Mouse (Mus musculus): ENCODE measurements around the gene Man2a1. TPM values are rescaled to one million over a fixed set of nuclear protein-coding genes. Genes with fewer than 3 reads are reported as not detected.

Gene Man2a1
- polyA plus RNA-seq, 1 experiment, result 12.5 TPM

GRCm38 (mm10) chr17:64615420-64615819 lies 14.9 kb downstream of the Man2a1 start:
- no peaks in the 10 kb centered on the region for H3K27me3 ChIP-seq (ENCODE audit: control insufficient read depth, insufficient read depth, insufficient read length)
- TF ChIP-seq USF1 (IDR thresholded peaks at IDR 0.05; ENCODE audit: low read depth) (no peak), CEBPB (IDR thresholded peaks at IDR 0.05; ENCODE audit: low read depth) (no peak), FOSL1 (IDR thresholded peaks at IDR 0.05; ENCODE audit: insufficient read depth, low read length, poor library complexity, severe bottlenecking) (no peak), CTCF (IDR thresholded peaks at IDR 0.05; ENCODE audit: control insufficient read depth, insufficient read depth, insufficient read length) (no peak), MAX (IDR thresholded peaks at IDR 0.05) (no peak), MYOD1 (IDR thresholded peaks at IDR 0.05; ENCODE audit: control insufficient read depth, insufficient read length, low read depth) (no peak), MYOG (IDR thresholded peaks at IDR 0.05; ENCODE audit: control insufficient read depth, extremely low read depth, insufficient read length) (no peak)
- H3K79me2 ChIP-seq (ENCODE audit: control insufficient read depth, insufficient read depth), result peaks cover 84% of the 10 kb centered on the region
- H3K4me3 ChIP-seq (ENCODE audit: insufficient read depth, poor library complexity, severe bottlenecking), result no peak overlapping the region
- peaks cover 41% of the 10 kb centered on the region for H3K79me3 ChIP-seq (ENCODE audit: low read depth)
- peaks cover 24% of the 10 kb centered on the region for H3K36me3 ChIP-seq (ENCODE audit: control insufficient read depth, insufficient read depth)
- no peak overlapping the region for H3ac ChIP-seq (ENCODE audit: control insufficient read depth, insufficient read length, low read depth)

DNA sequence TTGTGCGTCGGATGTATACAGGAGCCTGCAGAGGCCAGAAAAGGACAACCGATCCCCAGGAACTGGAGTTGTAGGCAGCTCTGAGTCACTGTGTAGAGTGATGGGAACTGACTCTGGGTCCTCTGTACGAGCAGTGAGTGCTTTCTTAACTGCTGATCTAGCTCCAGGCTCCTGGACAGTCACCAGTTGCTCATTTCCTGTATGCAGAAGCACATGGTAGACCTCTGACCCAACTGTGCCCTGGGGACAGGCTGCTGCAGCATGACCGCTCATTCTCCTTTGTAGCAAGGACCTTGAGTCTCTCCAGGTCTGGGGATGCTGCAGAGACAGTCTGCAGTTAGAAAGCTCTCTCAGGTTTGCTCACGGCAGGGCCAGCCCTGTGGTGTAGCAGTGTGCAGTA lies 15.7 kb downstream of the Man2a1 start:
- H3K79me3 ChIP-seq (ENCODE audit: low read depth), result peaks cover 36% of the 10 kb centered on the region
- H3K79me2 ChIP-seq (ENCODE audit: control insufficient read depth, insufficient read depth), result peaks cover 83% of the 10 kb centered on the region
- no peak overlapping the region for H3K4me3 ChIP-seq (ENCODE audit: insufficient read depth, poor library complexity, severe bottlenecking)
- peaks cover 19% of the 10 kb centered on the region for H3K36me3 ChIP-seq (ENCODE audit: control insufficient read depth, insufficient read depth)
- no peaks in the 10 kb centered on the region for H3K27me3 ChIP-seq (ENCODE audit: control insufficient read depth, insufficient read depth, insufficient read length)
- TF ChIP-seq FOSL1 (IDR thresholded peaks at IDR 0.05; ENCODE audit: insufficient read depth, low read length, poor library complexity, severe bottlenecking) (no peak), MAX (IDR thresholded peaks at IDR 0.05) (peak; percentile 72), MYOD1 (IDR thresholded peaks at IDR 0.05; ENCODE audit: control insufficient read depth, insufficient read length, low read depth) (peak; percentile 29), MYOG (IDR thresholded peaks at IDR 0.05; ENCODE audit: control insufficient read depth, extremely low read depth, insufficient read length) (no peak), CEBPB (IDR thresholded peaks at IDR 0.05; ENCODE audit: low read depth) (no peak), USF1 (IDR thresholded peaks at IDR 0.05; ENCODE audit: low read depth) (no peak), CTCF (IDR thresholded peaks at IDR 0.05; ENCODE audit: control insufficient read depth, insufficient read depth, insufficient read length) (no peak)
- H3ac ChIP-seq (ENCODE audit: control insufficient read depth, insufficient read length, low read depth), result no peak overlapping the region

DNA sequence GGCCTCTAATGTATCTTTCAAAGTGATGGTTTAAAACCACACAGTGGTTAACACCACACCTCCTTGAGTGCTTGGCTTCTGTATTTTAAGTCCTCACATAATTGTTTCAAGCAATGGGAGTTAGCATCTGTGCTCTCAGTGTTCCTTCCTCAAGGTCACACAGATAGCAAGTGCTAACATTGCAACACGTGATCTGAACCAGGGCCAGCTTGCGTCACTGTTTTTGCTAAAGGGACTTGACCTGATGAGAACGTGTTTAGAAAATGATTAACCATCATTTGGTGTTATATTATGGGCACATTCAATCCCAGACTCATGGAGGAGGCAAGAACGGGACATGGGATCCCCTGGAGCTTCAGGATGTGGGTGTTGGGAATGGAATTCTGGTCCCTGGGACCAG lies 17.3 kb downstream of the Man2a1 start:
- Histone ChIP-seq H3ac (ENCODE audit: control insufficient read depth, insufficient read length, low read depth) (no peak overlapping the region), H3K36me3 (ENCODE audit: control insufficient read depth, insufficient read depth) (peaks cover 15% of the 10 kb centered on the region), H3K4me3 (ENCODE audit: insufficient read depth, poor library complexity, severe bottlenecking) (no peak overlapping the region), H3K79me3 (ENCODE audit: low read depth) (peaks cover 38% of the 10 kb centered on the region), H3K27me3 (ENCODE audit: control insufficient read depth, insufficient read depth, insufficient read length) (no peaks in the 10 kb centered on the region), H3K79me2 (ENCODE audit: control insufficient read depth, insufficient read depth) (peaks cover 85% of the 10 kb centered on the region)
- TF ChIP-seq CEBPB (IDR thresholded peaks at IDR 0.05; ENCODE audit: low read depth), result no peak
- TF ChIP-seq CTCF (IDR thresholded peaks at IDR 0.05; ENCODE audit: control insufficient read depth, insufficient read depth, insufficient read length), result no peak
- TF ChIP-seq MYOG (IDR thresholded peaks at IDR 0.05; ENCODE audit: control insufficient read depth, extremely low read depth, insufficient read length), result no peak
- no peak for TF ChIP-seq MAX (IDR thresholded peaks at IDR 0.05)
- no peak for TF ChIP-seq USF1 (IDR thresholded peaks at IDR 0.05; ENCODE audit: low read depth)
- no peak for TF ChIP-seq FOSL1 (IDR thresholded peaks at IDR 0.05; ENCODE audit: insufficient read depth, low read length, poor library complexity, severe bottlenecking)
- no peak for TF ChIP-seq MYOD1 (IDR thresholded peaks at IDR 0.05; ENCODE audit: control insufficient read depth, insufficient read length, low read depth)

DNA sequence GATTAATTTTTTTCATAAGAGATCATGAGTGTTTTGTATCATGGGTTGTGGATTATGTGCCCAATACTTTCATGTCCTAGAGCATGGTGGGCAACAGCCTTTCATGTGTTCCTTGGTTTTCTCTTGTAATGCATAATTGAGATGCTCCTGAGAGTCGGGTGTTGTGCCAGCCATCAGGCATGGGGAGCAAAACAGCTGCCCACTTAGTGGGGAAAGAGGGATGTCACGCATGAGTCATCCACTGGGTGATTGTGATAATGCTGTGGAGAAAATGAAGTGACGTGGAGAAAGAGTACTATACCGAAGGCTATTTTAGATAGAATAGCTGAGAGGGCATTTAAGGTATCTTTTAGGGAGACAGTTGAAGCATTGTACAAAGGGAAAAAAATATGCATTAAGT lies 18.5 kb downstream of the Man2a1 start:
- H3K79me3 ChIP-seq (ENCODE audit: low read depth), result peaks cover 36% of the 10 kb centered on the region
- no peak for TF ChIP-seq MYOG (IDR thresholded peaks at IDR 0.05; ENCODE audit: control insufficient read depth, extremely low read depth, insufficient read length)
- no peak for TF ChIP-seq MAX (IDR thresholded peaks at IDR 0.05)
- TF ChIP-seq CEBPB (IDR thresholded peaks at IDR 0.05; ENCODE audit: low read depth), result no peak
- no peak for TF ChIP-seq CTCF (IDR thresholded peaks at IDR 0.05; ENCODE audit: control insufficient read depth, insufficient read depth, insufficient read length)
- peak; percentile 4 for TF ChIP-seq FOSL1 (IDR thresholded peaks at IDR 0.05; ENCODE audit: insufficient read depth, low read length, poor library complexity, severe bottlenecking)
- TF ChIP-seq USF1 (IDR thresholded peaks at IDR 0.05; ENCODE audit: low read depth), result no peak
- peak; percentile 72 for TF ChIP-seq MYOD1 (IDR thresholded peaks at IDR 0.05; ENCODE audit: control insufficient read depth, insufficient read length, low read depth)
- H3K4me3 ChIP-seq (ENCODE audit: insufficient read depth, poor library complexity, severe bottlenecking), result no peak overlapping the region
- no peak overlapping the region for H3ac ChIP-seq (ENCODE audit: control insufficient read depth, insufficient read length, low read depth)
- H3K27me3 ChIP-seq (ENCODE audit: control insufficient read depth, insufficient read depth, insufficient read length), result no peaks in the 10 kb centered on the region
- H3K79me2 ChIP-seq (ENCODE audit: control insufficient read depth, insufficient read depth), result peaks cover 86% of the 10 kb centered on the region
- H3K36me3 ChIP-seq (ENCODE audit: control insufficient read depth, insufficient read depth), result peaks cover 7% of the 10 kb centered on the region

DNA sequence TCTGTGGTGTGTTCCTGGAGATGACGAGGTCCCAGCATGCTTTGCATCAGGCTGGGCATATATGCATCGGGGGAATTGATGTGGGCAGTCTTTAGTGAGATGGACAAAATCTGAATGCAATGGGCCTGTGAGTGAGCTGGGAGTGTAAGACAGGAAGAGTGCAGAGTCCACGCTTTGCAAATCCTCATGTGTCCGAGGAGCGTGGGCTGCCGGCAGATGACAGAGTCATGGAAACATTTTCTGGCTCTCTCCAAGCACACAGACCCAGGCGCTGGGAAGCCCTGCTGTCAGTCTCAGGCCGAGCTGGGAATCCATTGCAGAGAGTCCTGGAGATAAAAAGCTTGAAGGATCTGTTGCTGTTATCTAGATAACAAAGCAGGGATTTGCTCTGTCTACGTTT lies 19.6 kb downstream of the Man2a1 start:
- TF ChIP-seq MAX (IDR thresholded peaks at IDR 0.05) (no peak), MYOG (IDR thresholded peaks at IDR 0.05; ENCODE audit: control insufficient read depth, extremely low read depth, insufficient read length) (no peak), CEBPB (IDR thresholded peaks at IDR 0.05; ENCODE audit: low read depth) (no peak), CTCF (IDR thresholded peaks at IDR 0.05; ENCODE audit: control insufficient read depth, insufficient read depth, insufficient read length) (no peak), USF1 (IDR thresholded peaks at IDR 0.05; ENCODE audit: low read depth) (no peak), MYOD1 (IDR thresholded peaks at IDR 0.05; ENCODE audit: control insufficient read depth, insufficient read length, low read depth) (no peak), FOSL1 (IDR thresholded peaks at IDR 0.05; ENCODE audit: insufficient read depth, low read length, poor library complexity, severe bottlenecking) (no peak)

GRCm38 (mm10) chr17:64620627-64621026 lies 20.1 kb downstream of the Man2a1 start:
- H3K36me3 ChIP-seq (ENCODE audit: control insufficient read depth, insufficient read depth), result peaks cover 14% of the 10 kb centered on the region
- H3K79me2 ChIP-seq (ENCODE audit: control insufficient read depth, insufficient read depth), result peaks cover 77% of the 10 kb centered on the region
- no peaks in the 10 kb centered on the region for H3K27me3 ChIP-seq (ENCODE audit: control insufficient read depth, insufficient read depth, insufficient read length)
- H3ac ChIP-seq (ENCODE audit: control insufficient read depth, insufficient read length, low read depth), result no peak overlapping the region
- peaks cover 32% of the 10 kb centered on the region for H3K79me3 ChIP-seq (ENCODE audit: low read depth)
- no peak for TF ChIP-seq MAX (IDR thresholded peaks at IDR 0.05)
- TF ChIP-seq CEBPB (IDR thresholded peaks at IDR 0.05; ENCODE audit: low read depth), result no peak
- no peak for TF ChIP-seq MYOG (IDR thresholded peaks at IDR 0.05; ENCODE audit: control insufficient read depth, extremely low read depth, insufficient read length)
- no peak overlapping the region for H3K4me3 ChIP-seq (ENCODE audit: insufficient read depth, poor library complexity, severe bottlenecking)

More for the DNA sequence above, 19.6 kb downstream of the Man2a1 start:
- H3K79me2 ChIP-seq (ENCODE audit: control insufficient read depth, insufficient read depth), result peaks cover 82% of the 10 kb centered on the region
- H3ac ChIP-seq (ENCODE audit: control insufficient read depth, insufficient read length, low read depth), result no peak overlapping the region
- peaks cover 12% of the 10 kb centered on the region for H3K36me3 ChIP-seq (ENCODE audit: control insufficient read depth, insufficient read depth)
- H3K27me3 ChIP-seq (ENCODE audit: control insufficient read depth, insufficient read depth, insufficient read length), result no peaks in the 10 kb centered on the region
- H3K79me3 ChIP-seq (ENCODE audit: low read depth), result peaks cover 33% of the 10 kb centered on the region
- H3K4me3 ChIP-seq (ENCODE audit: insufficient read depth, poor library complexity, severe bottlenecking), result no peak overlapping the region

All from C2C12 (cell line).